Mouse (Mus musculus): ENCODE results near the gene Chrdl2.
A peak's percentile ranks its signal among the peaks of the same experiment; 100 is the strongest.

- TF ChIP-seq CTCF (IDR thresholded peaks at IDR 0.05; ENCODE audit: extremely low read depth, insufficient read depth, low read length) (no peak), POLR2A (IDR thresholded peaks at IDR 0.05; ENCODE audit: extremely low read depth, insufficient read depth, low read length) (peak; percentile 67)
Measured at GRCm38 (mm10) chr7:99965020-99965841, 40.7 kb upstream of the Chrdl2 start.

Measured in cortical plate, adult 2 months (tissue).